Mouse (Mus musculus) hindlimb bud, embryonic 11.5 days (tissue): ENCODE results near the gene Acbd4.
A peak's percentile ranks its signal among the peaks of the same experiment; 100 is the strongest.

Experiments used
- DNase-seq: peaks from one replicate; pipeline ENCODE4 v3.0.0-alpha.2; 2012; ENCODE audit warnings: low read depth, low spot score; ENCODE audit errors: extremely low spot score

Gene Acbd4

GRCm38 (mm10) chr11:103101481-103101865, at the start of gene Acbd4, which contains the start of gene Plcd3:
TSS of gene Acbd4 (plus strand) at chr11:103101682.
TSS of gene Plcd3 (minus strand) at chr11:103101658.
- DNase-seq, result no peak

- DNase-seq, result no peak
These were observed 49.4 kb upstream of the Acbd4 start for GRCm38 (mm10) chr11:103052078-103052477.

GRCm38 (mm10) chr11:103053191-103054076, 48.0 kb upstream of the Acbd4 start:
- no peak for DNase-seq

- DNase-seq, result peak; percentile 71
These were observed 46.7 kb upstream of the Acbd4 start for GRCm38 (mm10) chr11:103054798-103055197.

GRCm38 (mm10) chr11:103056636-103057035, 44.8 kb upstream of the Acbd4 start:
- no peak for DNase-seq

- DNase-seq, result no peak
These were observed 42.9 kb upstream of the Acbd4 start for GRCm38 (mm10) chr11:103058499-103059085.

GRCm38 (mm10) chr11:103066191-103067050, 35.1 kb upstream of the Acbd4 start:
- no peak for DNase-seq

GRCm38 (mm10) chr11:103067051-103067361, 34.5 kb upstream of the Acbd4 start:
- no peak for DNase-seq

- no peak for DNase-seq
These were observed 34.0 kb upstream of the Acbd4 start for GRCm38 (mm10) chr11:103067457-103068001.

- no peak for DNase-seq
These were observed 33.2 kb upstream of the Acbd4 start for GRCm38 (mm10) chr11:103068272-103068671.

- no peak for DNase-seq
These were observed 32.6 kb upstream of the Acbd4 start for GRCm38 (mm10) chr11:103068884-103069283.

- no peak for DNase-seq
These were observed 31.8 kb upstream of the Acbd4 start for GRCm38 (mm10) chr11:103069731-103070130.

- DNase-seq, result no peak
These were observed 31.1 kb upstream of the Acbd4 start for GRCm38 (mm10) chr11:103070322-103070880.

- DNase-seq, result no peak
These were observed 27.8 kb upstream of the Acbd4 start for GRCm38 (mm10) chr11:103073671-103074070.

GRCm38 (mm10) chr11:103074121-103074650, 27.3 kb upstream of the Acbd4 start:
- no peak for DNase-seq

- DNase-seq, result no peak
These were observed 26.6 kb upstream of the Acbd4 start for GRCm38 (mm10) chr11:103074796-103075323.

- no peak for DNase-seq
These were observed 25.5 kb upstream of the Acbd4 start for GRCm38 (mm10) chr11:103076010-103076409.

GRCm38 (mm10) chr11:103076581-103076980, 24.9 kb upstream of the Acbd4 start:
- DNase-seq, result no peak

GRCm38 (mm10) chr11:103078131-103078530, 23.4 kb upstream of the Acbd4 start:
- no peak for DNase-seq

- no peak for DNase-seq
These were observed 21.0 kb upstream of the Acbd4 start for GRCm38 (mm10) chr11:103080323-103081091.
